Mouse (Mus musculus) gastrocnemius, adult 8-10 months (tissue): ENCODE measurements around the gene Sertad3. TPM values are rescaled to one million over a fixed set of nuclear protein-coding genes. Genes with fewer than 3 reads are reported as not detected.
"Not testable (repeated sequence)": the region's sequence is repeated elsewhere in the genome, so short reads cannot be mapped to it uniquely, and the experiment has no call there.

Experiments
- DNase-seq, 2 experiments: peaks; one replicate each; pipeline ENCODE4 v3.0.0; 2022; ENCODE audit warnings: low spot score in 2 of 2
- total RNA-seq, 4 experiments: library from RNA; stranded (reverse); gene quantifications; 2 replicates each; pipeline ENCODE4 v1.2.4; 2022

Gene Sertad3
- total RNA-seq, 4 experiments from 2014 or later = 3.8 to 5.3 (median 4.3) TPM

- DNase-seq = no peak
Observed at GRCm38 (mm10) chr7:27491856-27492255, 18.3 kb downstream of the Sertad3 start.

- DNase-seq = no peak
Observed at GRCm38 (mm10) chr7:27493022-27493421, 19.5 kb downstream of the Sertad3 start.

- no peak for DNase-seq
Observed at GRCm38 (mm10) chr7:27493450-27493849, 19.9 kb downstream of the Sertad3 start.

- not testable (repeated sequence) for DNase-seq
Observed at GRCm38 (mm10) chr7:27494659-27495367, 21.2 kb downstream of the Sertad3 start.

GRCm38 (mm10) chr7:27499036-27499435 is 25.5 kb downstream of the Sertad3 start, which contains the start of gene Prx:
TSS of gene Prx (plus strand) at chr7:27499324.
- DNase-seq = no peak

- peak; percentile 66 to 69 for DNase-seq
Observed at GRCm38 (mm10) chr7:27501620-27502019, 28.1 kb downstream of the Sertad3 start.

- DNase-seq = no peak
Observed at GRCm38 (mm10) chr7:27506765-27507370, 33.3 kb downstream of the Sertad3 start.

GRCm38 (mm10) chr7:27507711-27508647 is 34.4 kb downstream of the Sertad3 start:
- DNase-seq = peak; percentile 97 to 99

- DNase-seq = peak; percentile 28 to 50
Observed at GRCm38 (mm10) chr7:27508648-27509005, 35.1 kb downstream of the Sertad3 start.

- no peak for DNase-seq
Observed at GRCm38 (mm10) chr7:27510809-27511208, 37.2 kb downstream of the Sertad3 start.

- DNase-seq = no peak
Observed at GRCm38 (mm10) chr7:27514961-27515360, 41.4 kb downstream of the Sertad3 start.

GRCm38 (mm10) chr7:27518314-27518713 is 44.7 kb downstream of the Sertad3 start:
- no peak for DNase-seq

- no peak for DNase-seq
Observed at GRCm38 (mm10) chr7:27520104-27520503, 46.5 kb downstream of the Sertad3 start.

- no peak for DNase-seq
Observed at GRCm38 (mm10) chr7:27520599-27520998, 47.0 kb downstream of the Sertad3 start.

GRCm38 (mm10) chr7:27522967-27523366 is 49.4 kb downstream of the Sertad3 start, which contains the start of gene Hipk4:
TSS of gene Hipk4 (plus strand) at chr7:27523267.
- no peak for DNase-seq

- no peak for DNase-seq
Observed at GRCm38 (mm10) chr7:27523805-27524204, 50.2 kb downstream of the Sertad3 start.

- DNase-seq = peak; percentile 41 to 61
Observed at GRCm38 (mm10) chr7:27526039-27526827, 52.7 kb downstream of the Sertad3 start.
